Mouse (Mus musculus): ENCODE data around the gene AB124611.
"Not testable (repeated sequence)": the region's sequence is repeated elsewhere in the genome, so short reads cannot be mapped to it uniquely, and the experiment has no call there.

Gene AB124611

DNA sequence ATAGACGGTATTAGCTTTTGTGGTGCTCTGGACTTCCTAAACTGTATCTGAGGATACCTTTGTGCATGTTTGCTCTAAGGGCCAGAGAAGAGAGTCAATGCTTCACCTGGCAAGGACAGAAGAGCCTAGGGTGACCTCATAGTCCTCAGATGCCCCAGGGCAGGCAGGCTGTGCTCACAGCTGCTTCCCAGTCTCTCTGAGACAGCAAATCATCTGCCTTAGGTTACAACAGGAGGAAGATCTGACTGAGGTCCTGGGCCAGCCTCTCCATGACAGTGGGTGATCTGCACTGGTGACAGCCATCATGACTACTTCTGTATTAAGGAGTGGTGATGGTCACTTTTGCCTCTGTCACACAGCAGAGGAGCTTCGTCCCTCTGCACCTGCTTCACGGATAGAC lies 33.2 kb downstream of the AB124611 start:
- DNase-seq (ENCODE audit: low spot score in 2 of 2): no peak

DNA sequence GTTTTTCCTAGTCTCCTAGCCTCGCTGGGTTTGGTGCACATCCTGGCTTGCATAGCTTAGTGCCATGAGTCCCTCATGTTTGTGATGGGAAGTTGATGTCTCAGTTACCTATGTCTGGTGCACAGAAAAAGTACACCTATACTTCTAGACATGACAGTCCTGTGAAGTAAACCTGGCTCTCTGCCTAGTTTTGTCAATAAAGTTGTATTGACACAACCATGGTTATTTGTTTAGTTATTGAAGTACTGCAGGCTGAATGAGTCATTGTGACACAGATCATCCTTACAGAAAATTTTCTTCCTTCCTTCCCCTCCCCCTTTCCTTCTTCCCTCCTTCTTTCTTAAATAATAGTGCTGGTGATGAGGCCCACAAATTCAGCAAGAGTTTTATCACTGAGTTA lies 38.4 kb downstream of the AB124611 start:
- no peak for DNase-seq (ENCODE audit: low spot score in 2 of 2)

DNA sequence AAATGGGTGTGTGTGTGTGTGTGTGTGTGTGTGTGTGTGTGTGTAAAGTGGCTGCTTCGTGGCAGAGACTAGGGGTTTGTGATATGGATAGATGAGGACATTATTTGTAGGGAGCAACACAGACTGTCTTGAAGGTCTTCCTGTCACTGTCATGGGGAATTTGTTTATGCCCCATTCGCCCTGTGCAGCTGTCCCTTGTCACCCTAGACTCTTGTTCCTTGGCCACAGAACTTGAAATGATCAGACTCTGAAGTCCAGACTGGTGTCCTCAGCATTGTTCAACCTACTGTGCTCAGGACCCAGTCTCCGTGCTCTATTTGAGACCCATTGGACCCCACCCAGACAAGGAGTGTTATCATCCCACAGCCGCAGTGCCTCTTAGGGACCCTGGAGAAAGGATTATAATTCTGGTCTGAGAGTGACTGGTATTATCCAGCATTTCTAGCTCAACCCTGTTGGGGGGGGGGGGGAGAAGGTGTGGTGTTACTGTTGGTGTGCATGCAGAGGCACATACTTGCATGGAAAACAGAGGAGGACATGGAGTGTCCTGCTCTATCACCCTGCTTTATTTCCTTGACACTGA lies 39.1 kb downstream of the AB124611 start:
- DNase-seq (ENCODE audit: low spot score in 2 of 2): no peak

DNA sequence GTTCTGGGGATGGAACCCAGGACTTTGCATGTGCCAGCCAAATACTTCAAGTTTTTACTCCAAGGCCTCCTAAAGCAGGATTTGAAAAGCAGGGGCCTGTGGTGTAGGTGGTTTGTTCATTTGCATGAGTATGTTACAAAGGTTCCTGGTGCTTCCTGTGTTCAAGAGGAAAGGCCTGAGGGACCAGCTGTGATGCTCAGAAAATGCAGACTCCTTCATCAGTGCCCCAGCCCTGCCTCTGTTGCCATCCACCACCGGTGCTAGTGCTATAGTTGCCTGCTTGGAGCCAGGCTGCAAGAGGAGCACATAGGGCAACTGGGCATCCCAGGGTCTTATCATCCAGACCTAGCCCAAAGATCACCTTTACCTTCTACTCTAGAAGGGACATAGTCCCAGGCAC lies 40.6 kb downstream of the AB124611 start:
- no peak for DNase-seq (ENCODE audit: low spot score in 2 of 2)

DNA sequence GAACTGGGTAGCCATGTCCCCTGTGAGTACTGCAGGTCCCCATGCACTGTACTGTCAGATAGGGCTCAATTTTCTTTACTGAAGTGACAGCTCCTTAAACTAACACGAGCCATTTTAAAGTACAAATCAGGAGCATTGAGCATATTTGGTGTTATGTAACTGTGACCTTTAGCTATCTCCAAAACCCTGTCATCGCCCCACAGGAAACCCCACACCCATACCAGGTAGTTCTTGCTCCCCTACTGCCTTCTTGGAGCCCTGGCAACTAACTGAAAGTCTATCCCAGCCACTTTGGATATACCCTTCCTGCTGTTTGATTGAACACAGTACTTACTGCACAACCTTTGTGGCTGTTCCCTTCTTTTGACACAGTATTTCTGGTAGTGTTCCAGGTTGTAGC lies 41.1 kb downstream of the AB124611 start:
- DNase-seq (ENCODE audit: low spot score in 2 of 2): no peak

DNA sequence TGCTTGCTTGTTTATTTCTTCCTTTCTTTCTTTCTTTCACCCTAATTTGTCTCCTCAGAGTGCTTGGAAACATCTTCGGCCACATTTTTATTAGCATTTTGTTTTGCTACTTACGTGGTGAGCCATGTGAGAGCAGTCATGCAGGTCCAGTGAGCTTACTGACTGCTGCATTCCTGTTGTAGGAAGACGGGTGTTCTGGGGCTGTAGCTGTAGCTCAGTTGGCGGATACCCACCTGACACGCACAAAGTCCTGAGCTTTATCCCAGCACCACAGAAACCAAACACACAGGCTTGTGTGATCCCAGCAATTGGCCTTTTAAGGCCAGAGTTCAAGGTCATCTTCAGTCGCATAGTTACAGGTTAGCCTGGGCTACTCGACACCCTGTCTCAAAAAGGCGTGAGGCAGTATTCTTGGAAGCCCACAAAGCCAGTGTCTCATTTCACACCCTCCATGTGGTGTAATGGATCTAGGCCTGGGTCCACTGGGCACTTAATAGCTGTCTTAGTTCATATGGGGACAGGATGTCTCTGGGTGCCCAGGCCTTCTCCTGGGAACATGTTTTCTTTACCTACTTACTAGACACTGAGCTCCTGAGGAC lies 42.8 kb downstream of the AB124611 start:
- no peak for DNase-seq (ENCODE audit: low spot score in 2 of 2)

DNA sequence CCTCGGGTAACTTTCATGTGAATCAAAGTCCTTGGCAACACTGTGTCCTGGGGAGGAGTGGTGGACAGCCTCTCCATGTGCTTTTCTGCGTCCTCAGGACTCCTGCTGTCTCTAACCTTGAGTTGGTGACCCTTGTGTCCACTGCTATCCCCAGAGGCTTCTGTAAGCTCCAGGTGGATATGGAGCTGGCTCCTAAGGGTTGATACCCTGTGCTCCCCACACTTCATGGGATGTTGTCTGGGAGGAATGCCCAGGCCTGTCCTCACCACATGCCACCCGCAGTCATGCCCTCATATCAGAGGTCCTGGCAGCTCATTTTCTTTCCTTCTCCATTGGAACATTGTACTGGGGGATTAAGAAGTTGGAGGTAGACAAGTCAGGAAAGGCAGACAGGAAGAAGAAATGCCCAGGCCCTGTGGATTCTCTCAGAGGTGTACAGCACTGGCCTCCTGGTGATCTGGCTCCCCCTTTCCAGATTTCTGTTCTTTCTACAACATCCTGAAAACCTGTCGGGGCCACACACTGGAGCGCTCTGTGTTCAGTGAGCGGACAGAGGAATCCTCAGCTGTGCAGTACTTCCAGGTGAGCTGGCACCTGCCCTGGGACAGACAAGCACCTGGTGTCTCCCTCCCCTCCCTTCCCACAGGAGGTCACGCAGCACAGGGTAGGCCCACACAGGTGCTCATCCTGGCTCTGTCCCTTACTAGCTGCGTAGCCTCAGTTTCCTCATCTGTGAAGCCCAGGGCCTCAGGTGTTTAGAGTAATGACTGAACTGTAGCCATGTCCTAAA lies 48.2 kb downstream of the AB124611 start:
- no peak for DNase-seq (ENCODE audit: low spot score in 2 of 2)

DNA sequence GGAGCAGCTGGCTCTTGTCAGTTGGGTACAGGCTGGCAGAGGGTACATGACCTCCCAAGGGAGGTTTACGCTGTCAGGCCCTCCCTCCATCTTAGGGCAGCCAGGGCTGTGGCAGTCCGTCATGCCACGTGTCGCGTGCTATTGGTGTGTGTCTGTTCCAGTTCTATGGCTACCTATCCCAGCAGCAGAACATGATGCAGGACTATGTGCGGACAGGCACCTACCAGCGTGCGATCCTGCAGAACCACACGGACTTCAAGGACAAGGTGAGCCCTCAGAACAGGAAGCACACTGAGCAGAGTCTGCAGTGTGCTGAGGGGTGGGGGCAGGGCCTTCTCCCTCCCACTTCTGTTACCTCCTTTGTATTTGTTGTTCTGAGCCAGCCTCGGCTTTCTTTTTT lies 49.3 kb downstream of the AB124611 start:
- DNase-seq (ENCODE audit: low spot score in 2 of 2): no peak

DNA sequence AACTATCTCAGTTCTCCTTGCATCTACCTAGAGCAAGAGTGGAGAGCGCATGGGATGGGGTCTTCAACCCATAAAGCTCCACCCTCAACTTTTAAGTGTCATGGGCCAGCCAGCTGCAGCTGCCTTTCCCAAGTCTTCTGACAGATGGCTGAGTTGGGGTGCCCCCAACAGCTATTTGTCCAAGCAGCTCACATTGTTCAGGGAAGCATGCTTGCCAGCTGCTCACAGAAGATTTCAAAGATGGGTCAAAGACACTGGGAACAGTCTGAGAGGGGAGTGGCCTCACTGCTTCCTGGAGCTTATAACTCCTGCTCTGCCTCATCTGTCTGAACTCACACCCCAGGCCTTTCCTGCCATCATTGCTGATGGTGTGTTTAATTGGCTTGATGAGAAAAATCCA lies 50.3 kb downstream of the AB124611 start:
- no peak for DNase-seq (ENCODE audit: low spot score in 2 of 2)

DNA sequence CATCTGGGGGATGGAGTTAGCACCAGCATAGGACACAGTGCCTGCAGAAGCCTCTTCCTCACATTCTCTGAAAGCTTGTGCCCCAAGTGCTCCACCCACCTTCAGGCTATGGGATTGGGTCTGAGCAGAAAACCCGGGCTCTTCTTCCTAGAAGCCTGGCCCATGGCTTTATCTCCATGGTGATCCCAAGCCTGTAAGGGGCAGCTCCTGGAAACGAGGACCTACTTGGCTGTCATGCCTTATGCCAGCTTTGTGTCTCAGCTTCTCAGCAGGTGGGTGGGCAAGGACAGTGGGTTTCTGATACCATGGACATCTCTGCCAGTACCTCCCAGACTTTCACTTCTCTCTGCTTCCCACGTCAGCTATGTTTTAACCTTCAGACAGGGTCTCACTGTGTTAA lies 52.2 kb downstream of the AB124611 start:
- DNase-seq (ENCODE audit: low spot score in 2 of 2): no peak

DNA sequence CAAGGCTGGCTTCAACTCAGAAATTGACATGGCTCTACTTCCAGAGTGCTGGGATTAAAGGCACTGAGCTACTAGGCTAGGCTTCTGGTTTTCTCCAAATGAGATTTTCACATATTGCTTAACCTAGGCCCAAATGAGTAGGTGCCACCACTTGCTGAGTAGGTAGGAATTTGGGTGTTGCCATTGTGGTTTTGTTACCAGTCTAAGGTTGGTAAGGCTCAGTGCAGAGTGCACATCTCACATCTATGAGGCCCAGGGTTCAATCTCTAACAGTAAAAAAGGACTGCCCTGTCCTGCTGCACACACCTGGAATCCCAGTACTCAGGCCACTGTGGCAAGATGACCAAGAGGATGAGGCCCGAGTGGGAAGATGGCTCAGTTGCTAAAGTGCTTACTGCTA lies 59.4 kb downstream of the AB124611 start:
- DNase-seq (ENCODE audit: low spot score in 2 of 2): no peak

DNA sequence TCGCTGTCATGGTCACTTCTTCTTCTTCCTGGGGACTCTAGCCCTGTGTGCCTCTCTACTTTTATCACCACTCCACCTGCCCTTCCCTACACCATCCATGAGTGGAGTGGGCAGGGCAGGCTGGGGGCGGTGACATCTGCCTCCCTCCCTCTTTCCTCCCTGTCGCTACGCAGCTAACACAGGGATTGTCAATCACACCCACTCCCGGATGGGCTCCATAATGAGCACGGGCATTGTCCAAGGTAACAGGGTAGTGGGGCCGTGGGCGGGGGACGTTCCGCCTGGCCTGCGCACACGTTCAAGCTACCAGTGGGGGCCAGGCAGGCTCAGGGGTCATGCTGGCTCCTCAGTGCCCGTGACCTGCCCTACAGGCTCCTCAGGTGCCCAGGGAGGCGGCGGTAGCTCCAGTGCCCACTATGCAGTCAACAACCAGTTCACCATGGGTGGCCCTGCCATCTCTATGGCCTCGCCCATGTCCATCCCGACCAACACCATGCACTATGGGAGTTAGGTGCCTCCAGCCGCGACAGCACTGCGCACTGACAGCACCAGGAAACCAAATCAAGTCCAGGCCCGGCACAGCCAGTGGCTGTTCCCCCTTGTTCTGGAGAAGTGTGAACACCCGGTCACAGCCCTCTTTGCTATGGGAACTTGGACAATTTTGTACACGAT lies 61.8 kb downstream of the AB124611 start:
- DNase-seq (ENCODE audit: low spot score in 2 of 2): no peak

DNA sequence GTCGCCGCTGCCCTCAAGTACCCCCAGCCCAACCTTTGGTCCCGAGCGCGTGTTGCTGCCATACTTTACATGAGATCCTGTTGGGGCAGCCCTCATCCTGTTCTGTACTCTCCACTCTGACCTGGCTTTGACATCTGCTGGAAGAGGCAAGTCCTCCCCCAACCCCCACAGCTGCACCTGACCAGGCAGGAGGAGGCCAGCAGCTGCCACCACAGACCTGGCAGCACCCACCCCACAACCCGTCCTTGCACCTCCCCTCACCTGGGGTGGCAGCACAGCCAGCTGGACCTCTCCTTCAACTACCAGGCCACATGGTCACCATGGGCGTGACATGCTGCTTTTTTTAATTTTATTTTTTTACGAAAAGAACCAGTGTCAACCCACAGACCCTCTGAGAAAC lies 62.4 kb downstream of the AB124611 start:
- no peak for DNase-seq (ENCODE audit: low spot score in 2 of 2)

DNA sequence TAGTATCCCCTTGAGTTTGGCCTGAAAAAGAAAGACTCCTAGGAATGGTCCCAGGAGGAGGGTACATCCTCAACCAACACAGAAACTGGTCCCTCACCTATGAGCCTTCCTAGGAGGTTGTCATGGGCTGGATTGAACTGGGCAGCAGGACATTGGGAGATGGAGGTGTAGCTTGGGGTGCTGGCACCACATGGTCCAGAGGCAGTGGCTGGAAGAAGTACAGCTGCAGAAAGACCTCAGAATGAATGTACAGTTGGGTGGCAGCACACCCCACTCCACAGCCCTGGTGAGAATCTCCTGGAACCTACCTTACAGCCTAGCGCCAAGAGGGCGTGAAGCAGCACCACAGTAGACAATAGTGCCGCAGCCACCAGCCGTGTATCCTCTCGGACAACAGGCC lies 63.6 kb downstream of the AB124611 start:
- no peak for DNase-seq (ENCODE audit: low spot score in 2 of 2)

DNA sequence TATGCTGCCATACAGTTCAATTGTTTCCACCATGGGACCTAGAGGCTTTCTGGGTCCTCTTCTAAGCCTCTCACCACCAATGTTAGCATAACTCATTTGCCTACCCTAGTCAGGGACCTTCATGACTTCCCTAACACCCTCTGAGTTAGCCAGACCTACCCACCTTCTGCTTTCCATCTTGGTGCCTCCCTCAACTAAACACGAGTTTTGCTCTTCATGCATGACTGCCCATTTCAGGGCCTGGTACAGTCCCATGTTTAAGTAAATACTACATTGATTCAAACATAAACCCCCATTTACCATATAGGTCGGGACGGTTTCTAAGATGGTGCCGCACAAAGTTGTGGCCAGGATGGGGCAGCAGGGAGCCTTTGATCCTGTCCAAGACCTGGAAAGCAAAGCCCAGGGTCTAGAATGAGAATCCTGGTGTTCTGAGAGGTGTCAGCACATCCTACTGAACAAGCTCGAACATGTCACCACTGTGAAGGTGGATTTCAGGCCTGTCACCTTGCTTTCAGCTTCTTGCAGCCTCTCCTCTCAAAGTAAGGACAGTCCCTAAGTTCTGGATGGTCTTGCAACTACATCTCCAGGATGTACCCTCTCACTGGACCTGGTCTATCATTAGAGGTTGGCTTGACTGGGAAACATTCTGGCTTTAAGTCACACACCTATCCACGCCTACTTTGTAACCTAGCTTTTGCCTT lies 65.3 kb downstream of the AB124611 start:
- DNase-seq (ENCODE audit: low spot score in 2 of 2): no peak

DNA sequence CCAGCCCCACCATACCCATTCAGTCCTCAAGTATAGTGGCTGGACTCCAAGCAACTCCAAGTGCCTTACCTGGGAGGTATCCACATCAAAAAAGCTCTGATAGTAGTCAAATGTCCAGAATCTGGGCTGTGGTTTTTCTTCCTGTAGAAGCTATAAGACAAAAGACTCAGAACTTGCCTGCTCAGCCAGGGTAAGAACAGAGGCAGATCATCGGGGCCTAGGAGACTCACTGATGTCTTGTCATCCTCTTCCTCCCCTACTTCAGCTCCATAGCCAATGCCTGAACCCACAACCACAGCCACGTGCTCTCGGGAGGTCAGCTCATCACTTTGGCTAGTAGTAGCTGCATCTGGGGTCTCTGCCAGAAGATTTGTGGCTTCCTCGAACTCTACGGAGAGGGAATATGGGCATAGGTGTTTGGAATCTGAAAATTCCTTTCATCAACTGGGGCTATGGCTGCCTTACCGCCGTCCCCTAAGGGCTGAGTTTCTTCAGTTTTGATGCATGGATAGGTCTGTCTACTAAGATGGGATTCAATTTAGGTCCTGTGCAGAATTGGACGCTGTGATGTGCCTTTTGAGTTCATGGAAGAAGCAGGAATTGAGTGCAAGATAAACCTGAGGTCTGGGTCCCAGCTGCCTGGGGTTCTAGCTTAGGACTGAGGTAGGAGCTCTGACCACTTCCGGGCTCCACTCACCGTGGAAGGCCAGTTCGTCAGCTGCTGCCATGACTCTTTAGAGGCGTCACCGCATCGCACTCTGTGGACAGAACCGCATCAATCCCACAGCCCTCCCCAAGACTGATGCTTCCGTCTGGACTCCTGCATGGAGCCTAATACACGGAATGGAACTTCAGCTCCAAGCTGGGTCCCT lies 66.1 kb downstream of the AB124611 start:
- DNase-seq (ENCODE audit: low spot score in 2 of 2): no peak

DNA sequence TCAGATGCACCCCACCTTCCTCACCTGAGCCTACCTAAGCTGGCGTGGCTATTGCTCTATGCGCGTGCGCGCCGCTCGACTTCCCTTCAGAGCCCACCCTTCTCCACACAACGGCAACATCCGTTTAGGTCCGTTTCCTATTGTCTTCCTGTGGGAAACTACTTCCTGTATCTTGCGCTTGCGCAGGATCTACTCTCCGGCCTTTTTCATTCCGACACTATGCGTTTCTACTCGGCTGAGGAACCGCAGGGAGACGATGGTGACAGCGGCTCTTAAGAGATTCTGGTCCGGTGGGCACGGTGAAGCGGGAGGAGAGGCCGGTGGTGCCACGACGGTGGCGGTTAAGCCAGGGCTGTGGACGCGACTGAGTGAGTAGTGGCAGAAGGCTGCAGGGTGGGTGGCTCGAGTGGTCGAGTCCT lies 66.7 kb downstream of the AB124611 start, which contains the start of the genes Timm29 and Yipf2:
Gene Timm29, plus strand, starts transcription at position 20 of the 419 bp plus-strand sequence.
Gene Yipf2, minus strand, starts transcription at position 126 of the 419 bp plus-strand sequence.
- peak; percentile 87 to 92 for DNase-seq (ENCODE audit: low spot score in 2 of 2)

DNA sequence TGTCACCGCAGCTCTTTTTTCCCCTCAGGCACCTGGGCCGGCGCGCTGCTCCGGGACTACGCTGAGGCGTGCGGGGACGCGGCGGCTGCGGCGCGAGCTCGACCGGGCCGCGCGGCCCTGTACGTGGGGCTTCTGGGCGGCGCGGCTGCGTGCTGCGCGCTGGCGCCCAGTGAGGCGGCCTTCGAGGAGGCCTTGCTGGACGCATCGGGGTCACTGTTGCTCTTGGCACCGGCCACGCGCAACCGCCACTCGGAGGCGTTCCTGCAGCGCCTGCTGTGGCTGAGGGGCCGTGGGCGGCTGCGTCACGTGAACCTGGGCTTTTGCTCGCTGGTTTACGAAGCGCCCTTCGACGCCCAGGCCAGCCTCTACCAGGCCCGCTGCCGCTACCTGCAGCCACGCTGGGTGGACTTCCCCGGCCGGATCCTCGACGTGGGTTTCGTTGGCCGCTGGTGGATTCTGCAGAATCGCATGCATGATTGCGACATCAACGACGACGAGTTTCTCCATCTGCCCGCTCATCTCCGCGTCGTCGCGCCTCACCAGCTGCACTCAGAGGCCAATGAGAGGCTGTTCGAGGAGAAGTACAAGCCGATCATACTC lies 67.2 kb downstream of the AB124611 start:
- DNase-seq (ENCODE audit: low spot score in 2 of 2): peak; percentile 35 to 46

DNA sequence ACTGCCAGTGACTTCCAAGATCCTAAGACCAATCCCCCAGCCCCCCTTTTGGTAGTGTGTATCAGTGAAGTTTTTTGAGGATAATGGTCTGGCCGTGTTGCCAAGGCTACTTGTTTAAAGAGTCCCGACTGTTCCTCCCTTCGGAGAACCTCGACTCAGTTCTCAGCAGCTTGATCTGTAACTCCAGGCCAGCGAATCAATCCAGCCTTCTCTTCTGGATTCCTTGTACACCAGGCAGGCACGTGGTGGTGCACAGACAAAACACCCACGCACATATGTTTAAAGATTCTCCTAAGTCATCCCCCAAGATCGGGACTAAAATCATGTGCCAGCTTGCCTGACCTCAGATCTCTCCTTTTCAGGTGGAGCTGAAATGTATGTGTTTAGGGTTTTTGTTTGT lies 68.4 kb downstream of the AB124611 start:
- not testable (repeated sequence) for DNase-seq (ENCODE audit: low spot score in 2 of 2)

DNA sequence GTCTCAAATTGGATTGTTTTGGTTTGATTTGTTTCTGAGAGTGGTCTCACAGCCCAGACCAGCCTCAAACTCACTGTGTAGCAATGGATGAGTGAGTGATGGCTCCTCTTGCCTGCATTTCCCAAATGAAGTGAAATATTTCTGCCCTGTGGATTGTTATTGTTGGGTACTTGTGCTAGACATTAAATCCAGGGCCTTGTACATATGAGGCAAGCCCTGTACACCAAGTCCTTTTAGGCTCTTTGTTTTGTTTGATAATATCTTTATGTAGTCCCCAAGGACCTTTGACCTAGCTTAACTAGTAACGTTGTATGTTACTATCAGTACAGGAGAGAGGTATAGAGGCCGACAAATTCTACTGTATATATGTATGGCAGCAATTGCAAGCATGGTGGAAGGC lies 68.9 kb downstream of the AB124611 start:
- no peak for DNase-seq (ENCODE audit: low spot score in 2 of 2)

Data from spleen, postnatal 36 days (tissue).